Mouse (Mus musculus) stomach, embryonic 14.5 days (tissue): ENCODE measurements around the gene Pnpla3. TPM values are rescaled to one million over a fixed set of nuclear protein-coding genes. Genes with fewer than 3 reads are reported as not detected.

Source experiments
- ATAC-seq: fragments of 200-750 bp; cut with Nextera tagmentation; 2 replicates; pipeline ENCODE4 v1.8.0; 2017; ENCODE audit warnings: low read depth, moderate TSS enrichment; ENCODE audit not compliant: insufficient number of reproducible peaks, insufficient read depth, low FRiP score
- H3K27ac ChIP-seq: fragments of 300-500 bp; sonication (generic); 2 replicates; pipeline ENCODE4 v1.5.1; 2014; ENCODE audit warnings: mild to moderate bottlenecking, low read length, moderate library complexity, mixed read lengths
- H3K27me3 ChIP-seq: fragments of 300-500 bp; sonication (generic); 2 replicates; pipeline ENCODE4 v1.6.1; 2014; ENCODE audit warnings: low read length, control low read depth, mixed read lengths; ENCODE audit not compliant: control insufficient read depth, insufficient read depth
- H3K36me3 ChIP-seq: fragments of 300-500 bp; sonication (generic); 2 replicates; pipeline ENCODE4 v1.6.1; 2014; ENCODE audit warnings: mild to moderate bottlenecking, control low read depth, low read length, moderate library complexity, mixed read lengths; ENCODE audit not compliant: control insufficient read depth, insufficient read depth
- H3K4me1 ChIP-seq: fragments of 300-500 bp; sonication (generic); 2 replicates; pipeline ENCODE4 v1.6.1; 2014; ENCODE audit warnings: low read length, control low read depth, mixed read lengths; ENCODE audit not compliant: control insufficient read depth, insufficient read depth
- H3K4me2 ChIP-seq: fragments of 300-500 bp; sonication (generic); replicated peaks from 2 replicates; pipeline ENCODE4 v1.6.1; 2014; ENCODE audit warnings: low read depth, low read length, control low read depth
- H3K4me3 ChIP-seq: fragments of 300-500 bp; sonication (generic); 2 replicates; pipeline ENCODE4 v1.5.1; 2014; ENCODE audit warnings: low read depth, low read length, control low read depth
- H3K9ac ChIP-seq: fragments of 300-500 bp; sonication (generic); replicated peaks from 2 replicates; pipeline ENCODE4 v1.6.1; 2014; ENCODE audit warnings: low read depth, mild to moderate bottlenecking, control low read depth, low read length, moderate library complexity, mixed read lengths
- H3K9me3 ChIP-seq: fragments of 300-500 bp; sonication (generic); 2 replicates; pipeline ENCODE4 v1.6.1; 2016; ENCODE audit warnings: low read depth, low read length, control low read depth; ENCODE audit not compliant: control insufficient read depth
- WGBS: fragments of 180-500 bp; shearing (Covaris S2); extraction: QIAGEN DNeasy Blood & Tissue Kit; methylation state at CpG from one replicate; pipeline ENCODE4 v1.1.7; 2014; 5-methylcytosine and 5-hydroxymethylcytosine counted together
- polyA plus RNA-seq: library from polyadenylated mRNA; unstranded; fragments of >200 nt; fragmentation: Nextera tagmentation; extraction: Ambion mirVana; gene quantifications from 2 replicates; pipeline ENCODE4 v1.2.1, GENCODE M21; 2014

The Pnpla3 gene
- polyA plus RNA-seq, 1 experiment from 2014 or later = 0.51 TPM

GRCm38 (mm10) chr15:84166818-84167217 is 819 bp upstream of the Pnpla3 start:
- H3K27me3 ChIP-seq = peaks cover 4% of the 10 kb centered on the region; the same call in 1 of the 2 replicates
- H3K4me3 ChIP-seq = no peak overlapping the region
- H3K36me3 ChIP-seq = no peaks in the 10 kb centered on the region
- no peak overlapping the region for H3K9ac ChIP-seq
- H3K4me1 ChIP-seq = peaks cover 10% of the 10 kb centered on the region; the same call in 1 of the 2 replicates
- WGBS = 72% methylated on average over 6 of the region's 6 CpGs
- no peak for ATAC-seq
- no peaks in the 10 kb centered on the region for H3K9me3 ChIP-seq
- H3K27ac ChIP-seq = no peak overlapping the region
- no peak overlapping the region for H3K4me2 ChIP-seq

- Histone ChIP-seq H3K4me1 (peaks cover 10% of the 10 kb centered on the region; the same call in 1 of the 2 replicates), H3K9ac (peak overlapping the region; percentile 14; the same call in 1 of the 2 replicates), H3K4me3 (peak overlapping the region; percentile 47), H3K27me3 (peaks cover 4% of the 10 kb centered on the region; the same call in 1 of the 2 replicates), H3K27ac (no peak overlapping the region), H3K4me2 (peak overlapping the region; percentile 96), H3K36me3 (no peaks in the 10 kb centered on the region), H3K9me3 (no peaks in the 10 kb centered on the region)
- WGBS = under 1% methylated on average over 28 of the region's 28 CpGs
- no peak for ATAC-seq
These were observed 829 bp downstream of the Pnpla3 start for GRCm38 (mm10) chr15:84168170-84169161.

GRCm38 (mm10) chr15:84169511-84169910 is 1.9 kb downstream of the Pnpla3 start:
- Histone ChIP-seq H3K4me1 (peaks cover 10% of the 10 kb centered on the region; the same call in 1 of the 2 replicates), H3K36me3 (no peaks in the 10 kb centered on the region), H3K27me3 (peaks cover 4% of the 10 kb centered on the region; the same call in 1 of the 2 replicates), H3K4me3 (no peak overlapping the region), H3K9me3 (no peaks in the 10 kb centered on the region), H3K9ac (no peak overlapping the region), H3K4me2 (no peak overlapping the region), H3K27ac (no peak overlapping the region)
- no peak for ATAC-seq
- WGBS = 80% methylated on average over 1 of the region's 1 CpGs

- no peak for ATAC-seq
- Histone ChIP-seq H3K27ac (no peak overlapping the region), H3K36me3 (no peaks in the 10 kb centered on the region), H3K4me2 (no peak overlapping the region), H3K9me3 (no peaks in the 10 kb centered on the region), H3K4me1 (peaks cover 10% of the 10 kb centered on the region; the same call in 1 of the 2 replicates), H3K9ac (no peak overlapping the region), H3K4me3 (no peak overlapping the region), H3K27me3 (peaks cover 4% of the 10 kb centered on the region; the same call in 1 of the 2 replicates)
- WGBS = 88% methylated on average over 7 of the region's 7 CpGs
These were observed 3.5 kb downstream of the Pnpla3 start for GRCm38 (mm10) chr15:84171166-84171565.

- 90% methylated on average over 9 of the region's 9 CpGs for WGBS
- no peak overlapping the region for H3K9ac ChIP-seq
- no peak overlapping the region for H3K4me3 ChIP-seq
- H3K4me2 ChIP-seq = no peak overlapping the region
- no peaks in the 10 kb centered on the region for H3K4me1 ChIP-seq
- H3K9me3 ChIP-seq = no peaks in the 10 kb centered on the region
- no peaks in the 10 kb centered on the region for H3K36me3 ChIP-seq
- no peak for ATAC-seq
- H3K27me3 ChIP-seq = no peaks in the 10 kb centered on the region
- no peak overlapping the region for H3K27ac ChIP-seq
These were observed 11.1 kb downstream of the Pnpla3 start for GRCm38 (mm10) chr15:84178733-84179132.

GRCm38 (mm10) chr15:84182000-84182399 is 14.4 kb downstream of the Pnpla3 start:
- H3K27me3 ChIP-seq = no peaks in the 10 kb centered on the region
- H3K9me3 ChIP-seq = no peaks in the 10 kb centered on the region
- H3K9ac ChIP-seq = no peak overlapping the region
- 65% methylated on average over 6 of the region's 6 CpGs for WGBS
- no peak overlapping the region for H3K27ac ChIP-seq
- H3K4me2 ChIP-seq = no peak overlapping the region
- ATAC-seq = no peak
- no peaks in the 10 kb centered on the region for H3K36me3 ChIP-seq
- H3K4me1 ChIP-seq = no peaks in the 10 kb centered on the region
- H3K4me3 ChIP-seq = no peak overlapping the region

- no peak for ATAC-seq
- H3K4me3 ChIP-seq = no peak overlapping the region
- H3K4me1 ChIP-seq = no peaks in the 10 kb centered on the region
- no peaks in the 10 kb centered on the region for H3K27me3 ChIP-seq
- H3K36me3 ChIP-seq = no peaks in the 10 kb centered on the region
- H3K9ac ChIP-seq = no peak overlapping the region
- no peaks in the 10 kb centered on the region for H3K9me3 ChIP-seq
- H3K27ac ChIP-seq = no peak overlapping the region
- WGBS = 16% methylated on average over 1 of the region's 1 CpGs
- no peak overlapping the region for H3K4me2 ChIP-seq
These were observed 16.3 kb downstream of the Pnpla3 start for GRCm38 (mm10) chr15:84183967-84184366.

- WGBS = 45% methylated on average over 4 of the region's 4 CpGs
- Histone ChIP-seq H3K36me3 (no peaks in the 10 kb centered on the region), H3K27ac (no peak overlapping the region), H3K9ac (no peak overlapping the region), H3K4me3 (no peak overlapping the region), H3K9me3 (no peaks in the 10 kb centered on the region), H3K4me2 (no peak overlapping the region), H3K4me1 (no peaks in the 10 kb centered on the region), H3K27me3 (no peaks in the 10 kb centered on the region)
- ATAC-seq = no peak
These were observed 18.6 kb downstream of the Pnpla3 start for GRCm38 (mm10) chr15:84186196-84186595.
